Mouse (Mus musculus): ENCODE measurements at regions not wholly inside any gene's neighbourhood (a gene's known extent, or its start where the extent isn't known, plus 50 kb on each side); places are given as distances from the start of the nearest gene placed in this dataset.

DNA sequence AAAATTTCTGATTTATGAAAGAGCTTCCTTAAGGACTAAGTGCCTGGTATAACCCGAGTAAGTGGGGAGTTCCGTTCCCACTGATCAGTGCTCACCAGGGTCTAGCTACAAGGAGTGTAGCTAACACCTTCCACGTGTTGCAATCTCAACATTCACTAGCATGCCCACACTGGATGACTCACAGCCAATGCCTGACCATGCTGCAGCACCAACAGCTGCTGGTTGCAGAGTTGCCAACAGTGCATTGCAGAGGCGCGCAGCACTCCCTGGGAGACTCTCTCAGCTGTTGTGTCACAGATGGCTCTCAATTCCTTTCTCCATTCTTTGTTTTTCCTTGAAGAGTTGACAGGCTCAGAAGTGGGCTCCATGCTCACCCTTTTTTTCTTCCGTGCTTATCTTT is 787.5 kb upstream of the Tenm3 start:
- ATAC-seq = no peak
- no peak overlapping the region for H3K9ac ChIP-seq
- no peak overlapping the region for H3K4me3 ChIP-seq
- H3K36me3 ChIP-seq (ENCODE audit: poor library complexity, severe bottlenecking) = no peaks in the 10 kb centered on the region
- no peaks in the 10 kb centered on the region for H3K27me3 ChIP-seq
- H3K9me3 ChIP-seq (replicated peaks) = no peaks in the 10 kb centered on the region
- no peak overlapping the region for H3K4me2 ChIP-seq
- 82% methylated on average over 6 of the region's 6 CpGs for WGBS
- peaks cover 8% of the 10 kb centered on the region for H3K4me1 ChIP-seq
- no peak overlapping the region for H3K27ac ChIP-seq

DNA sequence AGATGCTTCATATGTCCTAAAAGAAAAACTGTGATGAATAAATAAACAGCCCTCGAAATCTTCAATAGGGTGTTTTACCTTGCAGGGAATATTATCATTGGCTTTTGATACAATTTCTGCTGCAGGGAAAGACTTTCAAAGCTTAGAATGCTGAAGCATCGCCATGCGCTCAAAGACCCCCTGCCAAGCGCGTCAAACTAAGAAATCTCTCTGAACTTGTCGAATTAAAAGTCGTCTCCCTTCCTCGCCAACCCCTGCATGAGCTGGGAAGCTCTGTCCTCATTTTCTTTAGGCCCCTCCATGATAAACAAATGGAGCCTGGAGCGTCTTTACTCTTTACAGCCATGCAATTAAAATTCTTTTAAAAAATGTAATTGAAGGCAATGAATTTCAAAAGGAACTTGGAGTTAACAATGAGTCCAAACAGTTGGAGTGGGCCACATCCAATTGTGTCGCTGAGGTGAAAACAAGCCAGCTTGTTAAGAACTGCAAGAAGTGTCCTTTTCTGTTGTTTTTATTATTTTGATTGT is 784.3 kb upstream of the Tenm3 start:
- no peak overlapping the region for H3K27ac ChIP-seq
- 7% methylated on average over 10 of the region's 10 CpGs for WGBS
- no peak overlapping the region for H3K4me2 ChIP-seq
- no peaks in the 10 kb centered on the region for H3K9me3 ChIP-seq (replicated peaks)
- no peak overlapping the region for H3K9ac ChIP-seq
- ATAC-seq = peak; percentile 4; the same call in 1 of the 2 replicates
- H3K36me3 ChIP-seq (ENCODE audit: poor library complexity, severe bottlenecking) = no peaks in the 10 kb centered on the region
- H3K4me1 ChIP-seq = peaks cover 8% of the 10 kb centered on the region
- H3K4me3 ChIP-seq = no peak overlapping the region
- H3K27me3 ChIP-seq = no peaks in the 10 kb centered on the region

DNA sequence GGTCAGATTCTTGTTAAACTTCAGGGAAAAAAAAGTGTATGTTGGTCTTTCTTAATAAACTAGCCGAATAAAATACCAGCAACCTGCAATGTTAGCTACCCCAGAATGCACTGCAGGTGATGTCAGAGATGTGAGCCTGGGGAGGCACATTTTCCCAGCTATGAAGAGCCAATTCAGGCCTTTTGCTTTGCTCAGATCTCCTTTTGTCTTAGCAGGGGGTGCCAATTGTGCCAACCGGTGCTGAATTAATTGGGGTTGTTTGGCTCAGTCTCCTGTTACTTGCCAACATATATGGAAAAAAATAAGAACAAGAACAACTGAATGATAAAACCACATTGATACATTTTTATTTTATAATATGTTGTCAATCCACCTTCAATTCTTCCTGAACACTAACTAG is 751.8 kb upstream of the Tenm3 start:
- Histone ChIP-seq H3K4me3 (no peak overlapping the region), H3K9me3 (replicated peaks) (no peaks in the 10 kb centered on the region), H3K4me2 (no peak overlapping the region), H3K27me3 (no peaks in the 10 kb centered on the region), H3K36me3 (ENCODE audit: poor library complexity, severe bottlenecking) (no peaks in the 10 kb centered on the region), H3K27ac (no peak overlapping the region), H3K9ac (no peak overlapping the region), H3K4me1 (peaks cover 3% of the 10 kb centered on the region; the same call in 1 of the 2 replicates)
- 17% methylated on average over 2 of the region's 2 CpGs for WGBS
- 0 out of 2 replicates have a peak, but pooled peaks have one; percentile 50 for ATAC-seq

DNA sequence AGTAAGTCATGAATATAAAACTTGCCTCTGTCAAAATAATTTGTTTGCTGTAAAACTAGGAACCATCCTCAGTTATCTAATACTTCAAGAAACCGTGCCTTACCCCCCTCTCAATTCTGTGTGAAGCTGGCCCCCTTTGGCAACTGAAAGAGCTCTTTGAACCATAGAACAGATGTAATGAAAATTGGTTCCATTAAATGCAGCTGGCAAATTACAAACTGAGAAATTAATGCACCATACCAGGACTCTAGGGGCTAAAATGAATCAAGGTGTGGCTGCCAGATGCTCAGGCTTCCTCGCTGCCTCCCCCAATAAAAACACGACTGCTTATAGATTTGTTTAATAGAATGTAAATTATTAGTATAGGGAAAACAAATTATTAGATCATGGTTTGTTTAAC is 723.7 kb upstream of the Tenm3 start:
- H3K4me2 ChIP-seq = no peak overlapping the region
- WGBS = 59% methylated on average over 3 of the region's 3 CpGs
- H3K9me3 ChIP-seq (replicated peaks) = no peaks in the 10 kb centered on the region
- H3K9ac ChIP-seq = no peak overlapping the region
- no peak overlapping the region for H3K27ac ChIP-seq
- H3K4me3 ChIP-seq = no peak overlapping the region
- no peaks in the 10 kb centered on the region for H3K4me1 ChIP-seq
- no peaks in the 10 kb centered on the region for H3K36me3 ChIP-seq (ENCODE audit: poor library complexity, severe bottlenecking)
- no peak for ATAC-seq
- H3K27me3 ChIP-seq = no peaks in the 10 kb centered on the region

DNA sequence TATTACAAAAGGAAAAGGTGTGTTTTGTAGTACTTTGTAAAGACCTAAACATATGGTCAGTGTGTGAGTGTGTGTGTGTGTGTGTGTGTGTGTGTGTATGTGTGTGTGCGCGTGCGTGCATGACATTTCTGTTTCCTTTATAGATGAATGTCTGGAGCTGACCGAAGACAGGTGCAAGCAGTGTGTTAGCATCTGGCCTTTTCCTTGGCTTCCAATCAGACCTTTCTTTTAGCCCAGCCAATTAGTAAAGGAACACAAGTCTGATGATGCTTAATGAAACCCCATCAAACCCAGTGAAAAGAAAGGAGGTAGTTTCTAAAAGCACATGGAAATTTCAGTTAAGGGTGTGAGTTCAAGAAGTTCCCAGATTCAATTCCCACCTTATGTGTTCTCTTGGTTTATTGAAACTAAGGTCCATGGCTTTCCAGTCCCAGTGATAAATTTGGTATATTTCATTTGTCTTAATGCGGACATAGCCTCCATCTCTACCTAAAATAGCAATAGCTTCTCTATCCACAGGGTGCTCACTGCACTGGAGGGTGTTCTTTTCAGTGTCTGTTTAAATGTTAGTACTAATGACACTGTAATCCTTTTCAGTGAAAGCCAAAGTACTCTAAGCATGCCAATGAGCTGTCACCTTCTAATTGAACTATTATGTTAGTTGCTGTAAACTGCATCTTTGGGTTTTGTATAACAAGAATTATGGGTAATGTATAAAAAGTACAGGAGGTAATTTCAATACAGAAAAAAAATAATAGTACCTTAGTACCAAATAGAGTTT is 719.9 kb upstream of the Tenm3 start:
- Histone ChIP-seq H3K36me3 (ENCODE audit: poor library complexity, severe bottlenecking) (no peaks in the 10 kb centered on the region), H3K4me2 (no peak overlapping the region), H3K4me3 (no peak overlapping the region), H3K9ac (no peak overlapping the region), H3K4me1 (no peaks in the 10 kb centered on the region), H3K9me3 (replicated peaks) (no peaks in the 10 kb centered on the region), H3K27me3 (no peaks in the 10 kb centered on the region), H3K27ac (no peak overlapping the region)
- ATAC-seq = peak; percentile 94
- 47% methylated on average over 5 of the region's 5 CpGs for WGBS

DNA sequence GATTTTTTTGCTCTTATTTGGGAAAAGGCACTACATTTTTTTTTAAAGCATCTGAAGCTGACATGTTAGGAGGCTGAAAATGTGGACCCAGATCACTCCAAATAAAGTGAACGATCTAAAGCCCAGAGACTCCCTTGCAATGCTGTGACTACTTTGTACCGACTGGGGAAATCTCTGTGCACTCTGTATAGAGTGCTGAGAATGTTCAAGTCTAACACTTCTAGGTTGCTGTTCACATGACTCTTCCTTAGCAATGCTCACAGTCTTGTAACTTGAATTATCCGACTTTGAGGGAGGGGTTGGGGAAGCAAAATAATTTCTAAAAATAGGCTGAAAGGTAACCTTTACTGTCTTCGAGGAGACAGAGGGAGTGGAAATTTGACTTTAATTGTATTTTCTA is 719.2 kb upstream of the Tenm3 start:
- Histone ChIP-seq H3K27ac (no peak overlapping the region), H3K9ac (no peak overlapping the region), H3K4me1 (no peaks in the 10 kb centered on the region), H3K4me3 (no peak overlapping the region), H3K36me3 (ENCODE audit: poor library complexity, severe bottlenecking) (no peaks in the 10 kb centered on the region), H3K27me3 (no peaks in the 10 kb centered on the region), H3K9me3 (replicated peaks) (no peaks in the 10 kb centered on the region), H3K4me2 (no peak overlapping the region)
- 81% methylated on average over 4 of the region's 4 CpGs for WGBS
- 0 out of 2 replicates have a peak, but pooled peaks have one; percentile 57 for ATAC-seq

DNA sequence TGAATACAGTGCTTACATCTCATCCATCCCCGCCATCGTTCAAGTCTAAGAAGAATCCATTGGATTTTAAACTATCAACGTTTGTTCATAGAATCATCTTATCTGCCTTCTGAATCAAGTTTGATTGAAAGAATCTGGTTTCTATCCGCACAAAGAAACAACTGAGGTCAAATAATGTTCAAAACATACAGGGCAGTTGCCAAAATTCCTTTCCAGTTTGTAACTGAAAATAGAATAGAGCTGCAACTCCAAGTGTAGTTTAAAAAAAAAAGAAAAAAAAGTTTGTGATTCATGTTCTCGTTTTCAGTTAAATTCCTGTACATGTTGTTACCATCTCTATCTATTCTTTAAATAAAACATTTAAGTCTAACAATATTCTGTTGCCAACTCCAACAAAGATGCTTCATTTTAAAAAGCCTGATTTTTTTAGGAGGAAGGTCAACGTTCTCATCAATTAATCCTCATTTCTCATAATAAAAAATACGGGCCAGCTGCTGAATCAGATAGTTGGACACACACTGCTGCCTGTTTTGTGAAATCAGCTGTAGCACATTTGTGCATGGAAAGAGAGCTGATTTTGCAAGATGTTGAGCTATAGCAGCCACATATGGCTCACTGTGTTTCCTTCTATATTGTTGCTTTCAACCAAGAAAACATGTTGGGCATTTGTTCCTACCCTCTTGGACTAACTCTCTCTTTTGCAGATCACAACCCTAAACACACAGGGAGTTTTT is 712.1 kb upstream of the Tenm3 start:
- Histone ChIP-seq H3K4me2 (no peak overlapping the region), H3K4me3 (no peak overlapping the region), H3K9me3 (replicated peaks) (no peaks in the 10 kb centered on the region), H3K27ac (no peak overlapping the region), H3K9ac (no peak overlapping the region), H3K36me3 (ENCODE audit: poor library complexity, severe bottlenecking) (no peaks in the 10 kb centered on the region), H3K27me3 (no peaks in the 10 kb centered on the region), H3K4me1 (no peaks in the 10 kb centered on the region)
- ATAC-seq = no peak
- 80% methylated on average over 7 of the region's 7 CpGs for WGBS

DNA sequence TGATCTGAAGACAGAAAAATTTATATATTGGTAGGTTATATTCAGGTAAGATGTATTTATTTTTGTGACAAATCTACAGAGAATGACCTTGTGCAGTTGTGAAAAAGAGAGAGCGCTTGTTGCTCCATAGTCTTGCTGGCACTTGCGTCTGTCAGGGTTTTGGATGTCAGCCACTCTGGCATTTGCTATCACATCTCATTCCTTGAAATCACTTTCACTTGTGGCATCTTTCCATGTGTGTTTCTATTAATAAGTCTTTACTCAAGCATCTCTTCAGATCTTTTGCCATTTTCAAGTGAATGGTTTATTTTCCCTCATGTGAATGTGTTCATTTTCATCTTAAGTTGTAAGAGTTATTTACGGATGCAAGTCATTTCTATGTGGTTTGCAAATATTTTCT is 709.4 kb upstream of the Tenm3 start:
- H3K9ac ChIP-seq = no peak overlapping the region
- 85% methylated on average over 3 of the region's 3 CpGs for WGBS
- no peaks in the 10 kb centered on the region for H3K36me3 ChIP-seq (ENCODE audit: poor library complexity, severe bottlenecking)
- H3K27ac ChIP-seq = no peak overlapping the region
- ATAC-seq = no peak
- H3K4me1 ChIP-seq = no peaks in the 10 kb centered on the region
- H3K4me2 ChIP-seq = no peak overlapping the region
- H3K27me3 ChIP-seq = no peaks in the 10 kb centered on the region
- H3K4me3 ChIP-seq = no peak overlapping the region
- no peaks in the 10 kb centered on the region for H3K9me3 ChIP-seq (replicated peaks)

DNA sequence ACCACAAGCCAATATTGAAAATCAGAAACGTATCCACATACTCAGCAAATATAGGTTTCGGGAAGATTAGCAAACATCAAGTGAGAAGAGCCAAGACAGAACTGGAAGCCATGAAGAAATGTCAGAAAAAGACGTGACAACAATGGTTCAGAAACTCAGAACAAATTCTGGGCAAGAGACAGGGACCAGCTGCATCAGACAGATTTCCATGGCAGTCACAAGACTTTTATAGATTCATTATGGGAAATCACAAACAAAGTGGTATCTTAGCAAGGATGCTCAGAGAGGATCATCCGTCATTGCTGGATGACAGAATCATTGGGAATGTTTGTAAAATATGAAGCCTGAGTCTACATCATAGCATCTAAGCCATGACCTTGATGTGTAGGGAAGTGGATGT is 699.6 kb upstream of the Tenm3 start:
- Histone ChIP-seq H3K9me3 (replicated peaks) (no peaks in the 10 kb centered on the region), H3K9ac (no peak overlapping the region), H3K4me2 (no peak overlapping the region), H3K4me3 (no peak overlapping the region), H3K36me3 (ENCODE audit: poor library complexity, severe bottlenecking) (no peaks in the 10 kb centered on the region), H3K27ac (no peak overlapping the region), H3K27me3 (no peaks in the 10 kb centered on the region), H3K4me1 (no peaks in the 10 kb centered on the region)
- no peak for ATAC-seq
- 89% methylated on average over 4 of the region's 4 CpGs for WGBS

DNA sequence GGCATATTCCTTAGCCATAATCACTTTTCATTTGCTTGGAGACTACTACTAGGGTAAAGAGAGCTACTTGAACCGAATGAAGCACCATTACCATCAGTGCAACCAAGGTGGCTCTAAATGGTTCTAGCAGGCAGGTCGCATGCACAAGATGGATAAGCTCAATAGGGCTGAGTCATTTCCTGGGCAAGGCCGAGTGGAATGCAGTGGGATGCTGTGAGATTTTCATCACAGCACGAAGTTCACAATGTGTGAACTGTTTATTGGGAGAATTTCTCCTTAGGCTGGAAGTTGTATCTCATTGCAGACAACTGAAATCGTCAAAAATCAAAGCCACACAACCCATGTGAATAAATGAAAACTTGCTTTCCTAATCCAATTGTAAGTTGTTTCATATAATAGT is 697.6 kb upstream of the Tenm3 start:
- H3K27ac ChIP-seq = no peak overlapping the region
- no peaks in the 10 kb centered on the region for H3K27me3 ChIP-seq
- no peak overlapping the region for H3K4me2 ChIP-seq
- H3K36me3 ChIP-seq (ENCODE audit: poor library complexity, severe bottlenecking) = no peaks in the 10 kb centered on the region
- no peak overlapping the region for H3K9ac ChIP-seq
- 85% methylated on average over 5 of the region's 5 CpGs for WGBS
- no peak for ATAC-seq
- no peak overlapping the region for H3K4me3 ChIP-seq
- H3K4me1 ChIP-seq = no peaks in the 10 kb centered on the region
- no peaks in the 10 kb centered on the region for H3K9me3 ChIP-seq (replicated peaks)

DNA sequence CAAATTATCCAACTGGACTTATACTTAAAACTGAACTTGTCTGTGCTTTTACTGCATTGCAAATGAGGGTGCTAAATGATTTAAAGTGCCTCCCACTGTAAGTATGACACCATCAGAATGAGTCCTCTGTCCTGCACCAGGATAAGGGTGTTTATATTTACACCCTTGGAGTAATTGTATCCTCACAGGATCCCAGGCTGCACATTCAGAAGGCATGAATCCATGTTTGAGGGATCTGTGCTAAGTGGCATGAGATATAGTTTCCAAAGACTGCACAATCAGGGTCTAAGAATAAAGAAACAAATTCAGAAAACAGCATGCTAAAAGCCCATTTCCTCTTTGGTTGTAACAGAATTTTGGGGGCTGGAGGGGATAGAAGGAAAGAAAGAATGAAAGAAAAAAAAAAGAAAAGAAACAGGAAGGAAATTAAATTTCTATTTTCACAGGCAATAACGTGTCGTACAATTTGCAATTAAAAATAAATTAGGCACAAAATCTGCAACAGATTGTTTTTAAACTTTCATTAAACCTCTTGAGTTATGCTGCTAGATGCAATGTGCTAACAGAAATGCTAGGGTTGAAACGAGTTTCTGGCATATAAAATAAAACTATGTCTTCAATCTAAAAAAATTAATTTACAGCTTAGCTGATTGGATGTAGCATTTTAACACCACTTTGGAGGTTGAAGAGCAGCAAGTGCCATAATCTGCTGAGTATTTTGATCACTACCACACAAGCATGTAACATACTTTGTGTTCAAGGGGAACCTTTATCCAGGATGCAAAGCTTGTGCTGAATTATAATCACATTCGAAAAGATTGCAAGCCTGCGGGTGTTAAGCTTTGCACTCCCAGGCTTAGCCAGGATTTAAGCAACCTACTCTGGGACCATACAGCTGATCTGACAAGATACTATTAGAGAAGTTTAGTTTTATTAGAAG is 689.9 kb upstream of the Tenm3 start:
- no peak overlapping the region for H3K4me2 ChIP-seq
- H3K9ac ChIP-seq = no peak overlapping the region
- H3K36me3 ChIP-seq (ENCODE audit: poor library complexity, severe bottlenecking) = no peaks in the 10 kb centered on the region
- no peak overlapping the region for H3K4me3 ChIP-seq
- H3K9me3 ChIP-seq (replicated peaks) = no peaks in the 10 kb centered on the region
- H3K4me1 ChIP-seq = no peaks in the 10 kb centered on the region
- 62% methylated on average over 5 of the region's 5 CpGs for WGBS
- no peak overlapping the region for H3K27ac ChIP-seq
- no peak for ATAC-seq
- H3K27me3 ChIP-seq = no peaks in the 10 kb centered on the region

DNA sequence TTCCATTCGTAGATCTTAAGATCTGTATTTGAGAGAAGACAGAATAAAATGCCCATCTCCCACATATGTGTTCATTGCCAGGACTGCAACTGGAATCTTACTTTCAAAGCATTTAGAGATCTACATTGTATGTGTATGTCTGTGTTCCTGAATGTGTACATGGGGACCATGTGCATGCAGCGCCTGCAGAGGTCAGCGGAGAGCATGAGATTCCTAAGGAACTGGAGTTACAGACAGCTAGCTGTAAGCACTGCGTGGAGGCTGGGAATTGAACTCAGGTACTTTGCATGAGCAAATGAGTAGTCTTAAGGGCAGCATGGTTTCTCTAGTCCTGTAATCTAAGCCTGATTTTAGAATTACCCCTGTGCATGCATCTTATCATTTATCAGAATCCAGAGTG is 685.5 kb upstream of the Tenm3 start:
- Histone ChIP-seq H3K4me3 (no peak overlapping the region), H3K27ac (no peak overlapping the region), H3K4me1 (no peaks in the 10 kb centered on the region), H3K4me2 (no peak overlapping the region), H3K27me3 (no peaks in the 10 kb centered on the region), H3K9me3 (replicated peaks) (no peaks in the 10 kb centered on the region), H3K9ac (no peak overlapping the region), H3K36me3 (ENCODE audit: poor library complexity, severe bottlenecking) (no peaks in the 10 kb centered on the region)
- 74% methylated on average over 4 of the region's 4 CpGs for WGBS
- no peak for ATAC-seq

Data from forebrain, embryonic 13.5 days (tissue).